Mouse (Mus musculus) olfactory bulb, adult 2 months (tissue): ENCODE results near the gene Exoc4.

Source experiments
- CTCF ChIP-seq: fragments of 200-500 bp; IDR thresholded peaks from 2 replicates; pipeline ENCODE4 v1.5.1; 2012; ENCODE audit warnings: low read depth, mild to moderate bottlenecking, low read length, moderate library complexity; ENCODE audit not compliant: insufficient read depth
- POLR2A ChIP-seq: fragments of 200-500 bp; IDR thresholded peaks from 2 replicates; pipeline ENCODE4 v1.6.1; 2012; ENCODE audit warnings: mild to moderate bottlenecking, low read depth, low read length, moderate library complexity; ENCODE audit not compliant: insufficient read depth

GRCm38 (mm10) chr6:33806072-33806782 is 557.3 kb downstream of the Exoc4 start:
- TF ChIP-seq POLR2A, result no peak
- no peak for TF ChIP-seq CTCF
